Mouse (Mus musculus): ENCODE measurements at regions not wholly inside any gene's neighbourhood (a gene's known extent, or its start where the extent isn't known, plus 50 kb on each side); places are given as distances from the start of the nearest gene placed in this dataset.

DNA sequence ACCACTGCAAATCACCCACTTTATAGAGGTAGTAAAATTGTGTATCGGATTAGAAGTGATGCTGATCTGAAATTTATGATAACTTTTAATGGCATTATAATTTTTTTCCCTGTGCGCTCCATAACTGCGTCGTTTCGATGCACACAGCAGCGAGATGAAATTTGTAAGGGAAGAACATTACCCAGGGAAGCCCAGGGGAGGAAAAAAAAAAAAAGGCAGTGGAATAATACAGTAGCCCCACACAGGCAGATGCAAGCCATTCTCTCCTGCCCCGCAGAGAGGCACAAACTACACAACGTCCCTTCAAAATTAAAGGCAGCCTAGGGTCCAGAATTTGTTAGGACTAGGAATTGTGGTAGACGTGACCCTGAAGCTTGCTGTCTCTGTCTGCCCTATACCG lies 234.2 kb downstream of the Il20rb start:
- DNase-seq (ENCODE audit: low spot score in 2 of 2) = no peak
